Mouse (Mus musculus) heart, postnatal 0 days (tissue): ENCODE results near the gene Mrs2.

ENCODE experiments used
- CTCF ChIP-seq: IDR thresholded peaks from 2 replicates; pipeline ENCODE4 v1.5.1; 2016; ENCODE audit warnings: antibody characterized with exemption, control low read depth, low read depth
- EP300 ChIP-seq: IDR thresholded peaks from 2 replicates; pipeline ENCODE4 v1.6.1; 2016; ENCODE audit warnings: antibody characterized with exemption, low read depth

- TF ChIP-seq EP300 (no peak), CTCF (no peak)
These were observed at the start of gene Mrs2 for GRCm38 (mm10) chr13:25019793-25020539.
